Mouse (Mus musculus): ENCODE data around the gene Olfr1351. TPM values are rescaled to one million over a fixed set of nuclear protein-coding genes. Genes with fewer than 3 reads are reported as not detected.

Gene Olfr1351
- total RNA-seq (2023), result not detected

GRCm38 (mm10) chr10:79012172-79012571, at the start of gene Olfr1351:
Olfr1351 (plus strand) TSS chr10:79012472.

GRCm38 (mm10) chr10:78963009-78963408, 49.3 kb upstream of the Olfr1351 start, which contains the start of gene Olfr1353:
Olfr1353 (plus strand) TSS chr10:78963309.

GRCm38 (mm10) chr10:78980750-78981149, 31.5 kb upstream of the Olfr1351 start, which contains the start of gene Olfr1352:
Olfr1352 (plus strand) TSS chr10:78981050.

GRCm38 (mm10) chr10:79028441-79028840, 16.2 kb downstream of the Olfr1351 start, which contains the start of gene Olfr57:
Olfr57 (plus strand) TSS chr10:79028741.

Other genes starting within 250 kb of the Olfr1351 start
- gene Slc1a6, start 232.0 kb upstream of the Olfr1351 start, total RNA-seq (2023), result not detected
- not detected for gene Olfr1356, start 160.3 kb upstream of the Olfr1351 start, total RNA-seq (2023)
- gene Olfr1355, start 136.9 kb upstream of the Olfr1351 start, total RNA-seq (2023), result not detected
- gene Olfr1354, start 99.3 kb upstream of the Olfr1351 start, total RNA-seq (2023), result not detected
- gene Olfr8, start 61.8 kb upstream of the Olfr1351 start, total RNA-seq (2023), result not detected
- not detected for gene Olfr1353, start 49.2 kb upstream of the Olfr1351 start, total RNA-seq (2023)
- gene Olfr1352, start 31.4 kb upstream of the Olfr1351 start, total RNA-seq (2023), result not detected
- gene Olfr57, start 16.3 kb downstream of the Olfr1351 start, total RNA-seq (2023), result not detected
- gene 2610008E11Rik, start 85.1 kb downstream of the Olfr1351 start, total RNA-seq (2023), result 1 to 10 TPM; 3.4 to 5.6 TPM
- gene Vmn2r80, start 136.3 kb downstream of the Olfr1351 start, total RNA-seq (2023), result not detected
- not detected for gene Vmn2r81, start 235.2 kb downstream of the Olfr1351 start, total RNA-seq (2023)

Measured in neutrophil, adult 59 days (primary cell).